Mouse (Mus musculus) heart, postnatal 0 days (tissue): ENCODE results near the gene Tmem234.

Experiments used
- CTCF ChIP-seq: IDR thresholded peaks from 2 replicates; pipeline ENCODE4 v1.5.1; 2016; ENCODE audit warnings: antibody characterized with exemption, control low read depth, low read depth
- EP300 ChIP-seq: IDR thresholded peaks from 2 replicates; pipeline ENCODE4 v1.6.1; 2016; ENCODE audit warnings: antibody characterized with exemption, low read depth

DNA sequence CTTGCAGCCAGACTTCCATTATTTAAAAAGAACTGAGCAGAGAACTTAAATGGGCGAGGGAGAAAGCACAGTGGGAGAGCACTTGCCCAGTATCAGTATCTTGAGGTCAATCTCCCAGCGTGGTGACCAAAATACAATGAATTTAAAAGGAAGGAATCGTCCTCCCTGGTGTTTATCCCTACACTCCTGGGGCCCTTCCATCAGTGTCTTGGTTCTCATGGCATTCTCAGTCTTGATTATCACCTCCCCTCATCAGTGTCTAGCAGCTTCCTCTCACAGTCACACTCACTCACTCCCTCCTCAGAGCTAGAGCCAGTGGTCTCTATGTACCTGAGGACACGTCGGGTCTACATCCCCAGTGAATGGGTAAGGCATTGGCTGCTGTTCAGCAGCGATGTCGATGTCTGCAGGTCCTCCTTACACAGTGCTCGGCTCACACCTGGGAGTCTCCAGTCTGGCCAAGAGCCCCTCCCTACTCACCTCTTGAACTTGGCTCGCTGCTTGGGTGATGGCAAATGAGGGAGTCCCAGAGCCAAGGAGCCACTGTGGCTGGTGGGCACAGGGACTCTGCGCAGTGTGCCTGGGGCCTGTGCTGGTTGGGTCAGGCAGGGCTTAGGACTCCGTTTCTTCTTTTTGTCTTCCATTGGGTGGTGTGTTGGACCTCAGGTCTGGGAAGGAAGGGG, 21.8 kb downstream of the Tmem234 start:
- no peak for TF ChIP-seq CTCF
- no peak for TF ChIP-seq EP300
